Mouse (Mus musculus) layer of hippocampus, postnatal 25 days (tissue): Measurements from ENCODE around the gene Nectin1. TPM values are rescaled to one million over a fixed set of nuclear protein-coding genes. Genes with fewer than 3 reads are reported as not detected.

Experiments used
- DNase-seq, 2 experiments: peaks; one replicate each; pipeline ENCODE4 v3.0.0; 2022; ENCODE audit warnings: mixed read lengths in 2 of 2, low spot score in 1 of 2; ENCODE audit errors: extremely low spot score in 1 of 2
- total RNA-seq, 2 experiments: library from RNA; stranded (reverse); gene quantifications; 2 replicates each; pipeline ENCODE4 v1.2.3; 2021

Nectin1 gene
- total RNA-seq, 2 experiments from 2014 or later: 83.5 to 89.1 TPM

DNA sequence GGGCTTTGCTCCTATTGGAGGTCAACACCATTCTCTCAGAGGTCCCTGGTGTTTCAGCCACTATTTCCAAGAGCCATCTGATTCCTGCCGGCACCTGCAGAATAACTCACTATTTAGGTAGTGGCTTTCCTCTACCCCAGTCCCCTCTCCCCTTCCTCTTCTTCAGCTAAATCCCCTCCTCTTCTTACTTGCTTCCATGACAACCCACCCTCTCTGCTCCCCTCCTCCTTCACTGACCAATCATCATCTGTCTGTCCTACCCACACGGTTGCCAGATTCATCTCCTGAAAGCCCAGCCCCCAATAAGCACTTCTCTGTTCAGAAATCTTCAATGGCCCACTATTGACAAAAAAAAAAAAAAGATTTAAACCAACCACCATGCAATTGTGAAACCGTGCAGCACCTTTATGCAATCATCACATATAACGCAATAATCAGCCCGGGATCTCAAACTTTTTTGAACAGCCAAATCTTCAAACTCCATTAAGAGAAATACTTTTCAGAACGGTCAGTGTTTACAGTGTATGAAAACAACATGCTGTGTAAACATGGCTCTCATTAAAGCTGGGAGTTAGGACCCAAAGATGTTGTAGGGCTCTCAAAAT, 5.2 kb upstream of the Nectin1 start:
- no peak for DNase-seq

DNA sequence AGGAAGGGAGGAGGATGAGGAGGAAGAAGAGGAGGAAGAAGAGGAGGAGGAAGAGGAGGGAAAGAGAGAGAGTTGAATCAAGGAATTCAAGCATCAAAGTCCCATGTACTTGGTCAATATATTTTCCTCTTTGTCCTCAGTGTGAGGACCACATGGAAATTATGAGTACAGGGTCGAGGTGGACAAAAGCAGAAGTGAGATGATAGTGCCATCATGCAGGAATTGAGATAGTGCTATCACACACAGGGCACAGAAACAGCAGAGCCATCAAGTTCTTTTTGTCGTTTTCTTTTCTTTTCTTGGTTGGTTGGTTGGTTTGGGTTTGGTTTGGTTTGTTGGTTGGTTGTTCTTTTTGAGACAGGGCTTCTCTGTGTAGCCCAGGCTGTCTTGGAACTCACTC, 2.5 kb upstream of the Nectin1 start:
- DNase-seq: no peak

- DNase-seq: no peak
Measured at GRCm38 (mm10) chr9:43742066-43742465, 1.7 kb upstream of the Nectin1 start.

GRCm38 (mm10) chr9:43742902-43743646, 710 bp upstream of the Nectin1 start:
- peak in 1 of 2 experiments; percentile 28 for DNase-seq

- peak in 1 of 2 experiments; percentile 20 for DNase-seq
Measured at GRCm38 (mm10) chr9:43744138-43744981, 576 bp downstream of the Nectin1 start.

- DNase-seq: peak in 1 of 2 experiments; percentile 30
Measured at GRCm38 (mm10) chr9:43745051-43745792, 1.4 kb downstream of the Nectin1 start.

DNA sequence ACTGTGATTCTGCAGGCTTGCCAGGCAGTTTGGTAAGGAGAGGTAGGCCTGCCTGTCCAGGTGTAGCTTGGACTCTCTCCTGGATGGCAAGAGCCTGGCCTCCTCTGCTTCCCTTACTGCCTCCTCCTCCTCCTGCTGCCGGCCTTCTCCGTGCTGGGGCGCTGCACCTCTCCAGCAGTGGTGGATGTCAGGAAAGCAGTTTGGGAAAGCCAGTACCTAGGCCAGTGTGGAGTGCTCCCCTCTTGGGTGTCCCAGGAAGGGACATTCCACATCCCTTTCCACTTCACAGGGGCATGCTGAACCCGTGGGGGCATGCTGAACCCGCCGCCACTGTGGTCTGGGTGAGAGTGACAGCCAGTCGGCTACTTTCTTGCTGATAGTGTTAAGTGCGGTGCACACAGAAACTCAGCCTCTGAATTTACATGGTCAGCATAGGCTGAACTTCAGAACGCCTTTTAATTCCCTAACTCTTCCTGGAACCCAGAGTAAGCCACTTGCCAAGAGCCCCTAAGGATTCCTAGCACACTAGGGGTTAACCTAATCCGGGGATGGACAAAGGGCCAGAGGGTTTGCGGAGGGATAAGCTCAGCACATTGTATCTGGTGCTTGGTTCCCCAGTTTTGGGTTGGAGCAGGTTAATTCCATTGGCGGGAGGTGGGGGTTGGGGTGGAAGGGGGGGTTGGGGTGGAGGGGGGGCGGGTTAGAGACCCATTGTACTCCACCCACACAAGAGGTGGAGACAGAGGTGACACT, 2.3 kb downstream of the Nectin1 start:
- no peak for DNase-seq

DNA sequence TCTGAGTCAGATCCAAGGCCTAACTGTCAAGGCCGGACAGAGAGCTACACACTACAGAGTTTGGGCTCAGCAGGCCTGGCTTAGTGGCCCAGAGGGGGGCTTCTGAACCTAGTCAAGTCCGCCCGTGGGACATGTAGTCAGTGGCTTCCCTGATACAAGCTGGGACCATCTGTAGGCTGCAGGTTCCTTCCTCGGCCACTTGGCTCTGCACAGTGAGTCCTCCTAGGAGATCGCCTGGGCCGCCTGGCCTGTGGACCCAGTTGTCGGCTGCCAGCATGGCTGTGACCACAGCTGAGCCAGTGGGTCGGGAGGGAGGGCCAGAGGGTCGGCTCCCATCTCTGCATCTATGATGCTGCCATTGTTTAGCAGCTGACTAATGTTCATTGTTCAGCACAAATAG, 3.9 kb downstream of the Nectin1 start:
- no peak for DNase-seq

DNA sequence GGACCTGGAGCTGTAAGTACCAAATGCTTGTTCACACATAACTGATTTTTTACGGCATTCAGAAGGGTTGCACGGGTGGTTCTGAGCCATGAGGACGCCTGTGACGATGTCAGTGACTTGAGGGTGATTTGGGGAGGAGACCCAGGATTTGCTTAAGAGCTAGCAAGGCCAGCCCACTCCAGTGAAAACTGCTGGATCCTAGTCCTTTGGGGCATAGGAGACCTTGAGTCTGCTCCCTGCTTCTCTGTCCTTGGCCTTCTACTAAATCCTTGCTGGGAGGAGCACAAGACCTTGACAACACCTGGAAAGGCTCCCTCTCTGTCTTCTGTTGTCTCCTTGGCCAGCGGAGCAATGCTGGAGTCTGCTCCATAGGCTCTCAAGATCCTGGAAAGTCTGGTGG, 4.7 kb downstream of the Nectin1 start:
- no peak for DNase-seq

GRCm38 (mm10) chr9:43750053-43750452, 6.3 kb downstream of the Nectin1 start:
- DNase-seq: no peak

- no peak for DNase-seq
Measured at GRCm38 (mm10) chr9:43751111-43751510, 7.3 kb downstream of the Nectin1 start.

GRCm38 (mm10) chr9:43753481-43753880, 9.7 kb downstream of the Nectin1 start:
- no peak for DNase-seq

GRCm38 (mm10) chr9:43754083-43754482, 10.3 kb downstream of the Nectin1 start:
- no peak for DNase-seq

- no peak for DNase-seq
Measured at GRCm38 (mm10) chr9:43754768-43755197, 11.0 kb downstream of the Nectin1 start.

GRCm38 (mm10) chr9:43755464-43755863, 11.7 kb downstream of the Nectin1 start:
- no peak for DNase-seq

DNA sequence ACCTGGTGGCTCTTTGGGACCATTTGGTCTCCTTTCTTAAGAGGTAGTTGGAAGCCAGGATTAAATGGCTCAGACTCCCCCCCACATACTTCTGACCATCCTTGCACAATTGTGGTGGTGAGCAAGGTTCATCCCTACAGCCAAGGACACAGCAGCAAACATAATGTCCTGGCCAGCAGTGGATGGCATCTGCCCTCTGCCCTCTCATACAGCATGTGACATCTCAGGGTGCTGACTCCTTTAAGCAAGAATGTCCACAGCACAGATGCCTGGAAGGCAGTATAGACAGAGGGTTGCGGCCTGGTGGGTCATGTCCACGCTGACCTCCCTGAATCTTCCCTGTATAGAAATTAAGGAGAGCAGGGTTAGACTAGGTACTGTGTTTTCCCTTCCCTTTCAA, 12.1 kb downstream of the Nectin1 start:
- no peak for DNase-seq

GRCm38 (mm10) chr9:43757225-43757624, 13.4 kb downstream of the Nectin1 start:
- no peak for DNase-seq

DNA sequence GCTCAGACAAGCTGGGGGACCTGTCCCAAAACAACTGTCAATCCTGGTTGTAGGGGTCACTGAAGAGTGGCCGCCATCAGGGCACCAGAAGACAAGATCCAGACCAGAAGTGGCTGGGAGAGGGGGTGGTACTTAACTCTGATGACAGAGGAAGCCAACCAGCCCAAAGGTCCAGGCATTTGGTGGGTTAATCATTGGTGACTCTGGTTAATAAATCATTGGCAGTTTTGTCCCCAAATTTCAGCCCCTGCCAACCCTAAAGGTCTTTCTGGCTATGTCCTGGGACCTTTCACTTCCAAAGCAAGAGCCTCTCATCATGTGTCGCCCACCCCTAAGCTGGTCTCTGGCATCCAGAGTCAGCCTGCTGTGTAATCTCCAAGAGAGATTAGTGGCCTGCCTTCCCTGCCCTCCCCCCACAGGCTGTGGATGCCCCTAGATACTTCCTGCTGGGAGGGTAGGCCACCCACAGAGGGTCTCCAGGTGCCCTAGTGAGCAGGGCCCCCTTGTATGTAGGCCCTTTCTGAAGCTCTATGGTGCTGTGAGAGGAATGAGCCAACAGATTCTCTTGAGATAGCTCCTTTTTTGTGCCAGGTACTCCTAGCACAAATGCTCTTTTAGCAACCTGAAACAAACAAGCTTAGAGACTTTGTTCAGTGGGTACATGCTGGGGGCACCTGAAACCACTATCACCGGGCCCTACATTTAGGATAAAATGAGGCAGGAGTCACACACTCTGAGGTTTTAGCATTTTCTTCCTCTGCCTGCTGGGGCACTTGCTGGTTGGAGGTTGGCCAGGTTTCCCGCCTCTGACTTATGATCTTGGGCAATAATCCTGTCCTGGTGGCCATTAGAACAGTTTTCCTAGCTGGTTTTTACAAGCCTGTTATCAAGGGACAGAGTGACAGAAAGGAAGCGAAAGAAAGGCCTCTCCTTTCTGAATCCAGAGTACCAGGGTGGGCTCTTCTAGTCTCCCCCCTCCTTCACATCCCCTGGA, 14.5 kb downstream of the Nectin1 start:
- no peak for DNase-seq

GRCm38 (mm10) chr9:43760078-43760477, 16.3 kb downstream of the Nectin1 start:
- DNase-seq: no peak
